Mouse (Mus musculus) lung, postnatal 0 days (tissue): ENCODE data around the gene Dnajc30.

ENCODE experiments used
- CTCF ChIP-seq: IDR thresholded peaks from 2 replicates; pipeline ENCODE4 v1.5.1; 2016; ENCODE audit warnings: antibody characterized with exemption, mild to moderate bottlenecking
- EP300 ChIP-seq: IDR thresholded peaks from 2 replicates; pipeline ENCODE4 v1.6.1; 2016; ENCODE audit warnings: antibody characterized with exemption, mild to moderate bottlenecking, control low read depth

- TF ChIP-seq CTCF = no peak
- TF ChIP-seq EP300 = no peak
These were observed 49.8 kb downstream of the Dnajc30 start for GRCm38 (mm10) chr5:135113782-135114181.
